Mouse (Mus musculus) CH12.LX (cell line): ENCODE data around the gene Nkapd1.

Experiments used
- CHD1 ChIP-seq: IDR thresholded peaks from 2 replicates; pipeline ENCODE4 v1.6.1; 2012; ENCODE audit warnings: low read depth, low read length, improper control_type of control experiment, inconsistent platforms
- JUN ChIP-seq: IDR thresholded peaks from 2 replicates; pipeline ENCODE4 v1.6.1; 2011; ENCODE audit warnings: low read depth, mild to moderate bottlenecking, low read length, improper control_type of control experiment, moderate library complexity; ENCODE audit not compliant: insufficient read depth
- NELFE ChIP-seq: IDR thresholded peaks from 2 replicates; pipeline ENCODE4 v1.6.1; 2011; ENCODE audit warnings: low read depth, low read length, improper control_type of control experiment
- POLR2AphosphoS2 ChIP-seq: IDR thresholded peaks from 2 replicates; pipeline ENCODE4 v1.6.1; 2011; ENCODE audit warnings: low read depth, low read length, improper control_type of control experiment
- USF1 ChIP-seq: IDR thresholded peaks from 2 replicates; pipeline ENCODE4 v1.6.1; 2014; ENCODE audit warnings: low read depth, mild to moderate bottlenecking, inconsistent platforms, low read length, improper control_type of control experiment
- USF2 ChIP-seq: conservative IDR thresholded peaks from 2 replicates; pipeline ENCODE4 v1.6.1; 2011; ENCODE audit warnings: low read depth, low read length, improper control_type of control experiment

GRCm38 (mm10) chr9:50650503-50650902 lies 33.2 kb upstream of the Nkapd1 start:
- TF ChIP-seq CHD1 (no peak), USF1 (no peak), POLR2AphosphoS2 (no peak), JUN (no peak), NELFE (no peak), USF2 (no peak)
